Mouse (Mus musculus): Measurements from ENCODE around the gene Ccdc194. TPM values are rescaled to one million over a fixed set of nuclear protein-coding genes. Genes with fewer than 3 reads are reported as not detected.
"Not testable (repeated sequence)": the region's sequence is repeated elsewhere in the genome, so short reads cannot be mapped to it uniquely, and the experiment has no call there.

Ccdc194 gene
- polyA plus RNA-seq, 1 experiment from 2014 or later: 0.24 TPM

- no peak for ATAC-seq (ENCODE audit: low read depth)
- peaks cover 11% of the 10 kb centered on the region for H3K4me1 ChIP-seq (replicated peaks)
- no peak overlapping the region for H3K9ac ChIP-seq
- 89% methylated on average over 7 of the region's 7 CpGs for WGBS
- H3K4me2 ChIP-seq: no peak overlapping the region
- H3K9me3 ChIP-seq: no peaks in the 10 kb centered on the region
- H3K27me3 ChIP-seq: no peaks in the 10 kb centered on the region
- no peak overlapping the region for H3K4me3 ChIP-seq
- H3K27ac ChIP-seq (replicated peaks): no peak overlapping the region
- peaks cover 36% of the 10 kb centered on the region for H3K36me3 ChIP-seq
Observed at GRCm38 (mm10) chr8:71547590-71547989, 22.1 kb upstream of the Ccdc194 start.

- no peaks in the 10 kb centered on the region for H3K9me3 ChIP-seq
- WGBS: 91% methylated on average over 11 of the region's 11 CpGs
- H3K27ac ChIP-seq (replicated peaks): no peak overlapping the region
- no peak overlapping the region for H3K4me3 ChIP-seq
- peaks cover 36% of the 10 kb centered on the region for H3K36me3 ChIP-seq
- no peak overlapping the region for H3K4me2 ChIP-seq
- H3K9ac ChIP-seq: no peak overlapping the region
- peaks cover 11% of the 10 kb centered on the region for H3K4me1 ChIP-seq (replicated peaks)
- H3K27me3 ChIP-seq: 0 out of 2 replicates have a peak, but pooled peaks cover under 1% of the 10 kb centered on the region
- no peak for ATAC-seq (ENCODE audit: low read depth)
Observed at GRCm38 (mm10) chr8:71545053-71545452, 19.5 kb upstream of the Ccdc194 start.

- ATAC-seq (ENCODE audit: low read depth): no peak
- peak overlapping the region; percentile 86 for H3K9ac ChIP-seq
Observed at GRCm38 (mm10) chr8:71543755-71544154, 18.2 kb upstream of the Ccdc194 start.

DNA sequence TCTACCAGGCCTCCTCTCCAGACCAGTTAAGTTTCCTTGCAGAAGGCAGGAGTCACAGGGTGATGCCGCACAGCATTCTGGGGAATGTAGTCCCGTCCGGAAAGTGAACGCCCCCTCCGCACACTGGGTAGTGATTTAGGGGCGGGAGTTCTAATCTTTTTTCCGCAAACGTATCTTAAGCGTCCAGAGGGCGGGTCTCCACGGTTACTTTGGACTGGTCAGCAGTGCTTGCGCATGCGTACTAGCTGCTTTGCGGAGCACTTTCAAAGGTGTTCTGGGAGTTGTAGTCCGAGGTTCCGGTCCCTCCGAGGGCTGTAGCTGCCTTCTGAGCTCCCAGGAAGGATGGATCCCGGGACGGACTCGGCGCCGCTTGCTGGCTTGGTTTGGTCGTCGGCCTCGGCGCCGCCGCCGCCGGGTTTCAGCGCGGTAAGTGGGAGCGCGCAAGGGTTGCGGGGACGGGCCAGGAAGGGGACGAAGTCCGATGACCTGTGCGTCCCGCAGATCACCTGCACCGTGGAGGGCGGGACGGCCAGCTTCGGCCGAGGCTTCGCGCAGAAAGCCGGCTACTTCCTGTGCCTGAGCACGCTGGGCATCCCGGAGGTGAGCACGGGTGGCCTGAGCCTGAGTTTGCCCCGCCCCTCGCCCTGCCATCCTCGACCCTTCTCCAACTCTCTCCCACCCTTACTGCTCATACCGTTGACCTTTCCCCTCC lies 17.3 kb upstream of the Ccdc194 start, which contains the start of gene Mvb12a:
Gene Mvb12a (plus strand): TSS at position 291 of the 712 bp plus-strand sequence.
- H3K4me3 ChIP-seq: peak within 1 kb of the TSS; percentile 80
- peak; percentile 96 for ATAC-seq (ENCODE audit: low read depth)
- H3K9me3 ChIP-seq: no peaks in the 10 kb centered on the region
- peak within 1 kb of the TSS; percentile 90 for H3K4me2 ChIP-seq
- peaks cover 26% of the 10 kb centered on the region for H3K36me3 ChIP-seq
- H3K27ac ChIP-seq (replicated peaks): peak within 1 kb of the TSS; percentile 43; the same call in 1 of the 2 replicates
- peaks cover 10% of the 10 kb centered on the region for H3K27me3 ChIP-seq
- H3K4me1 ChIP-seq (replicated peaks): peaks cover 11% of the 10 kb centered on the region
- WGBS: under 1% methylated on average over 54 of the region's 55 CpGs
- peak within 1 kb of the TSS; percentile 86 for H3K9ac ChIP-seq

More at GRCm38 (mm10) chr8:71543755-71544154, 18.2 kb upstream of the Ccdc194 start:
- WGBS: 87% methylated on average over 9 of the region's 9 CpGs
- Histone ChIP-seq H3K36me3 (peaks cover 34% of the 10 kb centered on the region), H3K4me3 (peak overlapping the region; percentile 80), H3K4me2 (peak overlapping the region; percentile 90), H3K4me1 (replicated peaks) (peaks cover 11% of the 10 kb centered on the region), H3K9me3 (no peaks in the 10 kb centered on the region), H3K27me3 (peaks cover 4% of the 10 kb centered on the region; the same call in 1 of the 2 replicates), H3K27ac (replicated peaks) (no peak overlapping the region)

DNA sequence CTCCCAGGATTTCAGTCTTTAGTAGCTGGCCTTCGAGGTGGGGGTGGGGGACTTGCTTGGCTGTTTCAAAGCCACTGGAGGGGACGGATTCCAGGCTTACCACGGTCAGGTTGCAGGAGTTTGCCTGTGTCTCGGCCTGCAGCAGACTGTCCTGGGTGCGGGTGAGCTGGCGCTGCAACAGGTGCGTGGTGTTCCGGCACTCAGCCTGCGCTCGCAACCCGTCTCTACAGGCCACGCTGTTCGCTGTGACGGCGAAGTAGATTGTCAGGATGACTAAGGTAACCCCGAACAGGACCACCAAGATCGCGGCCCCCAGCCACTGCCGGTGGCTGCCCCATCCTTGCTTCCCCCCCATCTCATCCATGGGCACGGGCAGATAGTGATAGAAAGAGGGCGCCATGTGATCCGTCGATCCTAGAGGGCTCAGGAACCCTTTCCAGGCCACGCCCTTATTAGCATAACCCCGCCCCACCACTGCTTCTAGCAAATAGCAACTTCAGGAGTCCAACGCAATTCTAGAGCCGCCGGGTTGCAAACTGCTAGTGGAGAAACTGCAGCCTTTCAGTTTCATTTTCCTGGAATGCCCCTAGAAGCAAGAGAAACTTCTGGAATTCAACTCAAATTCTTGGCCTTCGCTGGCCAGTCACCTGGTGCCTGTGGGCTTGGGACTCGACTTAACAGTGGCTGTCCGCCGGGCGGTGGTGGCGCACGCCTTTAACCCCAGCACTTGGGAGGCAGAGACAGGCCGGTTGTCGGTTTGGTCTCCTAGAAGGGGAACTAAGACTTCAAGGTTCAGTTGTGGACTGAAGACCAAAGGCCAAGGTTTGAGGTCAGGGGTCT lies 11.7 kb upstream of the Ccdc194 start, which contains the start of gene Bst2:
Gene Bst2 (minus strand): TSS at position 429 of the 840 bp plus-strand sequence.
- Histone ChIP-seq H3K27ac (replicated peaks) (no peak within 1 kb of the TSS), H3K9ac (peak within 1 kb of the TSS; percentile 47; the same call in 1 of the 2 replicates), H3K4me1 (replicated peaks) (peaks cover 9% of the 10 kb centered on the region), H3K36me3 (no peaks in the 10 kb centered on the region), H3K9me3 (no peaks in the 10 kb centered on the region), H3K27me3 (peaks cover 37% of the 10 kb centered on the region), H3K4me3 (peak within 1 kb of the TSS; percentile 33), H3K4me2 (peak within 1 kb of the TSS; percentile 53)
- WGBS: 3% methylated on average over 37 of the region's 37 CpGs
- no peak for ATAC-seq (ENCODE audit: low read depth)

DNA sequence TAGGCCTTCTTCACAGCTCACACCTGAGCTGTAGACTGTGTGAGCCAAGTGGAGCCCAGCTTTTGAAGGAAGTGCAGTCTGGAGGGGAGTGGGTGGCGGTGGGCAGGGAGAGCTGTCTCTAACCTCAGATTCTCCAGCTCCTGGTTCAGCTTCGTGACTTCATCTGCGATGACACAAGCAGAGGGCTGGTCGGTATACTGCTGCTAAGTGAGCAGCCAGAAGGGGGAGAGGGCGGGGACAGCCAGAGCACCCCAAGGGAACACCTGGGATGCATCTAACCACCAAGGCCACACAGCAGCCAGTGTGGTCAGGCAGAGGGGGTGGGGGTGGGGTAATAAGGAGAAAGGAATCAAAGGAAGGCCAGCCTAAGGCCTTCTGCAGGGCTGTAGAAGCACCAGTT lies 10.2 kb upstream of the Ccdc194 start:
- Histone ChIP-seq H3K4me1 (replicated peaks) (peaks cover 9% of the 10 kb centered on the region), H3K4me2 (no peak overlapping the region), H3K9me3 (no peaks in the 10 kb centered on the region), H3K27me3 (peaks cover 37% of the 10 kb centered on the region), H3K4me3 (no peak overlapping the region), H3K9ac (no peak overlapping the region), H3K36me3 (no peaks in the 10 kb centered on the region), H3K27ac (replicated peaks) (no peak overlapping the region)
- 70% methylated on average over 5 of the region's 5 CpGs for WGBS
- ATAC-seq (ENCODE audit: low read depth): no peak

GRCm38 (mm10) chr8:71534263-71534810 lies 8.8 kb upstream of the Ccdc194 start:
- WGBS: 32% methylated on average over 3 of the region's 3 CpGs
- H3K9me3 ChIP-seq: no peaks in the 10 kb centered on the region
- H3K36me3 ChIP-seq: no peaks in the 10 kb centered on the region
- H3K4me3 ChIP-seq: no peak overlapping the region
- H3K4me2 ChIP-seq: no peak overlapping the region
- H3K4me1 ChIP-seq (replicated peaks): peaks cover 9% of the 10 kb centered on the region
- H3K9ac ChIP-seq: no peak overlapping the region
- ATAC-seq (ENCODE audit: low read depth): no peak
- peaks cover 33% of the 10 kb centered on the region for H3K27me3 ChIP-seq
- H3K27ac ChIP-seq (replicated peaks): no peak overlapping the region

- not testable (repeated sequence) for ATAC-seq (ENCODE audit: low read depth); H3K4me2 ChIP-seq; H3K9ac ChIP-seq; H3K36me3 ChIP-seq; H3K9me3 ChIP-seq; H3K4me1 ChIP-seq (replicated peaks); H3K27ac ChIP-seq (replicated peaks); H3K4me3 ChIP-seq
- 62% methylated on average over 6 of the region's 12 CpGs for WGBS
- H3K27me3 ChIP-seq: peaks cover 36% of the 10 kb centered on the region
Observed at GRCm38 (mm10) chr8:71530735-71531467, 5.4 kb upstream of the Ccdc194 start.

- no peaks in the 10 kb centered on the region for H3K9me3 ChIP-seq
- no peak for ATAC-seq (ENCODE audit: low read depth)
- peaks cover 51% of the 10 kb centered on the region for H3K27me3 ChIP-seq
- H3K4me2 ChIP-seq: no peak overlapping the region
- no peaks in the 10 kb centered on the region for H3K36me3 ChIP-seq
- 84% methylated on average over 11 of the region's 11 CpGs for WGBS
- peaks cover 15% of the 10 kb centered on the region for H3K4me1 ChIP-seq (replicated peaks)
- no peak overlapping the region for H3K9ac ChIP-seq
- H3K4me3 ChIP-seq: no peak overlapping the region
- peak overlapping the region; percentile 68 for H3K27ac ChIP-seq (replicated peaks)
Observed at GRCm38 (mm10) chr8:71528362-71529073, 3.0 kb upstream of the Ccdc194 start.

GRCm38 (mm10) chr8:71527162-71527870 lies 1.8 kb upstream of the Ccdc194 start:
- H3K27me3 ChIP-seq: peaks cover 61% of the 10 kb centered on the region
- WGBS: 54% methylated on average over 3 of the region's 3 CpGs

More at GRCm38 (mm10) chr8:71527162-71527870, 1.8 kb upstream of the Ccdc194 start:
- no peaks in the 10 kb centered on the region for H3K9me3 ChIP-seq
- no peak for ATAC-seq (ENCODE audit: low read depth)
- H3K4me3 ChIP-seq: no peak overlapping the region
- H3K36me3 ChIP-seq: no peaks in the 10 kb centered on the region
- H3K4me1 ChIP-seq (replicated peaks): peaks cover 15% of the 10 kb centered on the region
- no peak overlapping the region for H3K9ac ChIP-seq
- H3K4me2 ChIP-seq: no peak overlapping the region
- H3K27ac ChIP-seq (replicated peaks): 0 out of 2 replicates have a peak overlapping the region, but pooled peaks have one; percentile 23
